Mouse (Mus musculus) forebrain, postnatal 0 days (tissue): ENCODE data around the gene Golga2. TPM values are rescaled to one million over a fixed set of nuclear protein-coding genes. Genes with fewer than 3 reads are reported as not detected.

ENCODE experiments used
- ATAC-seq: fragments of 200-750 bp; cut with Nextera tagmentation; 2 replicates; pipeline ENCODE4 v1.8.0; 2017; ENCODE audit warnings: mild to moderate bottlenecking, moderate library complexity
- DNase-seq: peaks from one replicate; pipeline ENCODE4 v3.0.0-alpha.2; 2015
- H3K27ac ChIP-seq: fragments of 300-500 bp; sonication (generic); 2 replicates; pipeline ENCODE4 v1.5.1; 2014; ENCODE audit warnings: low read depth, mild to moderate bottlenecking, antibody characterized with exemption, low read length, moderate library complexity, mixed read lengths
- H3K27me3 ChIP-seq: fragments of 300-500 bp; sonication (generic); 2 replicates; pipeline ENCODE4 v1.6.1; 2014; ENCODE audit warnings: mild to moderate bottlenecking, low read length, mixed read lengths; ENCODE audit not compliant: insufficient read depth
- H3K36me3 ChIP-seq: fragments of 300-500 bp; sonication (generic); 2 replicates; pipeline ENCODE4 v1.6.1; 2014; ENCODE audit warnings: mild to moderate bottlenecking, moderate library complexity; ENCODE audit not compliant: insufficient read depth
- H3K4me1 ChIP-seq: fragments of 300-500 bp; sonication (generic); 2 replicates; pipeline ENCODE4 v1.6.1; 2014; ENCODE audit warnings: antibody characterized with exemption; ENCODE audit not compliant: insufficient read depth
- H3K4me2 ChIP-seq: fragments of 300-500 bp; sonication (generic); 2 replicates; pipeline ENCODE4 v1.6.1; 2014; ENCODE audit warnings: low read depth, mild to moderate bottlenecking, moderate library complexity
- H3K4me3 ChIP-seq: fragments of 300-500 bp; sonication (generic); 2 replicates; pipeline ENCODE4 v1.5.1; 2014; ENCODE audit warnings: low read depth, low read length, mixed read lengths
- H3K9ac ChIP-seq: fragments of 300-500 bp; sonication (generic); 2 replicates; pipeline ENCODE4 v1.6.1; 2014; ENCODE audit warnings: mild to moderate bottlenecking
- H3K9me3 ChIP-seq: fragments of 300-500 bp; sonication (generic); 2 replicates; pipeline ENCODE4 v1.6.1; 2016; ENCODE audit warnings: low read length
- CTCF ChIP-seq: sonication (generic); IDR thresholded peaks from 2 replicates; pipeline ENCODE4 v1.5.1; 2016; ENCODE audit warnings: antibody characterized with exemption, control low read depth, low read depth
- WGBS: fragments of 180-500 bp; shearing (Covaris S2); extraction: QIAGEN DNeasy Blood & Tissue Kit; methylation state at CpG from one replicate; pipeline ENCODE4 v1.1.7; 2014; 5-methylcytosine and 5-hydroxymethylcytosine counted together
- polyA plus RNA-seq: library from polyadenylated mRNA; unstranded; fragments of >200 nt; fragmentation: Nextera tagmentation; extraction: Ambion mirVana; gene quantifications from 2 replicates; pipeline ENCODE4 v1.2.1, GENCODE M21; 2015
- total RNA-seq: library from RNA; depleted of rRNA; stranded (reverse); fragments of >200 nt; gene quantifications from 2 replicates; pipeline ENCODE4 v1.2.3, GENCODE M21; 2014

The Golga2 gene
- total and polyA plus RNA-seq, 2 experiments from 2014 or later: 22.1 to 64.4 TPM

- Histone ChIP-seq H3K4me3 (no peak overlapping the region), H3K36me3 (peaks cover 76% of the 10 kb centered on the region), H3K4me2 (no peak overlapping the region), H3K9ac (no peak overlapping the region), H3K27me3 (no peaks in the 10 kb centered on the region), H3K4me1 (no peaks in the 10 kb centered on the region), H3K27ac (no peak overlapping the region), H3K9me3 (no peaks in the 10 kb centered on the region)
- no peak for TF ChIP-seq CTCF
- WGBS: 78% methylated on average over 10 of the region's 10 CpGs
- DNase-seq: no peak
- no peak for ATAC-seq
Measured at GRCm38 (mm10) chr2:32248377-32249361, 38.5 kb upstream of the Golga2 start.

- Histone ChIP-seq H3K4me2 (no peak overlapping the region), H3K27me3 (no peaks in the 10 kb centered on the region), H3K4me1 (no peaks in the 10 kb centered on the region), H3K4me3 (no peak overlapping the region), H3K27ac (no peak overlapping the region), H3K9me3 (no peaks in the 10 kb centered on the region), H3K9ac (no peak overlapping the region), H3K36me3 (peaks cover 76% of the 10 kb centered on the region)
- 92% methylated on average over 12 of the region's 12 CpGs for WGBS
- no peak for ATAC-seq
- TF ChIP-seq CTCF: no peak
- DNase-seq: no peak
Measured at GRCm38 (mm10) chr2:32251791-32252527, 35.2 kb upstream of the Golga2 start.

GRCm38 (mm10) chr2:32252658-32253057 is 34.5 kb upstream of the Golga2 start:
- 95% methylated on average over 5 of the region's 5 CpGs for WGBS
- TF ChIP-seq CTCF: no peak
- ATAC-seq (no peak), DNase-seq (no peak)
- Histone ChIP-seq H3K4me2 (no peak overlapping the region), H3K27ac (no peak overlapping the region), H3K4me1 (no peaks in the 10 kb centered on the region), H3K27me3 (no peaks in the 10 kb centered on the region), H3K4me3 (no peak overlapping the region), H3K9me3 (no peaks in the 10 kb centered on the region), H3K9ac (no peak overlapping the region), H3K36me3 (peaks cover 75% of the 10 kb centered on the region)

GRCm38 (mm10) chr2:32253352-32253751 is 33.8 kb upstream of the Golga2 start:
- H3K9me3 ChIP-seq: no peaks in the 10 kb centered on the region
- H3K9ac ChIP-seq: no peak overlapping the region
- ATAC-seq (no peak), DNase-seq (no peak)
- no peaks in the 10 kb centered on the region for H3K27me3 ChIP-seq
- H3K4me2 ChIP-seq: no peak overlapping the region
- no peak overlapping the region for H3K4me3 ChIP-seq
- TF ChIP-seq CTCF: no peak
- H3K27ac ChIP-seq: no peak overlapping the region
- 100% methylated on average over 1 of the region's 1 CpGs for WGBS
- peaks cover 72% of the 10 kb centered on the region for H3K36me3 ChIP-seq
- H3K4me1 ChIP-seq: no peaks in the 10 kb centered on the region

GRCm38 (mm10) chr2:32254563-32254962 is 32.6 kb upstream of the Golga2 start:
- TF ChIP-seq CTCF: no peak
- ATAC-seq: no peak
- Histone ChIP-seq H3K27me3 (no peaks in the 10 kb centered on the region), H3K27ac (no peak overlapping the region), H3K4me3 (no peak overlapping the region), H3K9ac (no peak overlapping the region), H3K4me1 (no peaks in the 10 kb centered on the region), H3K9me3 (no peaks in the 10 kb centered on the region), H3K36me3 (peaks cover 66% of the 10 kb centered on the region), H3K4me2 (no peak overlapping the region)
- DNase-seq: no peak
- 83% methylated on average over 5 of the region's 5 CpGs for WGBS

GRCm38 (mm10) chr2:32256273-32256672 is 30.9 kb upstream of the Golga2 start:
- Histone ChIP-seq H3K9ac (no peak overlapping the region), H3K9me3 (no peaks in the 10 kb centered on the region), H3K27ac (no peak overlapping the region), H3K4me3 (no peak overlapping the region), H3K36me3 (peaks cover 54% of the 10 kb centered on the region), H3K27me3 (no peaks in the 10 kb centered on the region), H3K4me1 (no peaks in the 10 kb centered on the region), H3K4me2 (no peak overlapping the region)
- WGBS: 92% methylated on average over 11 of the region's 11 CpGs
- DNase-seq (no peak), ATAC-seq (no peak)
- no peak for TF ChIP-seq CTCF
